Mouse (Mus musculus) cortical plate, adult 2 months (tissue): Measurements from ENCODE around the gene Tomm22.

ENCODE experiments used
- CTCF ChIP-seq: fragments of 200-500 bp; IDR thresholded peaks from 2 replicates; pipeline ENCODE4 v1.5.1; 2011; ENCODE audit warnings: mild to moderate bottlenecking, control low read depth, low read length; ENCODE audit not compliant: insufficient read depth; ENCODE audit errors: extremely low read depth
- POLR2A ChIP-seq: fragments of 200-500 bp; IDR thresholded peaks from 2 replicates; pipeline ENCODE4 v1.6.1; 2011; ENCODE audit warnings: mild to moderate bottlenecking, low read length, control low read depth; ENCODE audit not compliant: insufficient read depth; ENCODE audit errors: extremely low read depth

DNA sequence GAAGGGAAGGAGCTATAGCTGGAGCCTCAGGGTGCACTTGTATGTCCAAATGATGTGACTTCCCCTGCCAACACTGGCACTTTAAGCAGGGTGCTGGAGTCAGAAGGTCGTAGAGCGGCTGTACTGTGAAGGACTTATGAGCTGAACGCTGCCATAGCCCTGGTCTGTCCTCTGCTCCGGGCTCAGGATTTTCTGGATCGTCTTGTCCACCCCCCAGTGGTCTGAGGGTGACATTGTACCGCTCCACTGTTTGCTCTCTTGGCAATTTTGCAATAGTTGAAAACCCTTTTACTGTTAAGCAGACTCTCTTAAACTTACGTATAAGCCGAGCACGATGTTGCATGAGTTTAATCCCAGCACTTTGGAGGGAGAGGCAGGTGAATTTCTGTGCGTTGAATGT lies 1.5 kb upstream of the Tomm22 start:
- TF ChIP-seq CTCF (no peak), POLR2A (no peak)
